Comparison of ENCODE assay signal across 25 mouse cellular contexts in the genomic region with DNA sequence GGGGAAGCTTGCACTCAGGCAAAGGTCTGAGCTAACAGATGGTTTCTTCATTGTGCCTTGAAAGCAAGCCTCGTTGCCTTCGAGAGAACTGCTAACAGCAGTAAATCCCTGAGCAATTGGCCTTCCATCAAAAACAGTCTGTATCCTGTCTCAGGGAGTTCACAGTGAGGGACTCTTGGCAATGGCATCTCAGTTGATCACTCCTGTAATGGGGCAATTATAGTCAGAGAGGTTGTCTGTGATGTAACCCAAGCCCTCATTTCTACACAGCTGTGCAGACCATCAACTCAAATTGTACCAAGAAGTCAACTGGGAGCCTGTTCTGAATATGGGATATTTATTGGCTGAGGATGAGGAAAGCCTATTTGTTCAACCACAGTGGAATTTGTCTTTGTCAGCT.
DNase-seq lines count a peak whose midpoint lies in the region; ATAC-seq lines count a peak whose summit lies in the region.
"Had no signal": no experiment of that assay in that cellular context is flagged by ENCODE, and none has a peak within 500 bp of the region (broad histone marks: within the 10 kb centered on the region; RNA-seq: fewer than 3 reads in every experiment).

No protein-coding gene starts in this region.

- 46% methylated on average over 2 of the region's 2 CpGs for WGBS in embryonic facial prominence, embryonic 11.5 days
- WGBS in embryonic facial prominence, embryonic 10.5 days: 58% methylated on average over 2 of the region's 2 CpGs
- whole genome bisulfite sequencing in neural tube, embryonic 12.5 days: 25% methylated on average over 2 of the region's 2 CpGs
- 15% methylated on average over 2 of the region's 2 CpGs for WGBS in neural tube, embryonic 15.5 days

- H3K9me3 ChIP-seq in embryonic facial prominence, embryonic 11.5 days (replicated peaks; ENCODE audit: control insufficient read depth, low read length): no peaks in the 10 kb centered on the region
- no peaks in the 10 kb centered on the region for H3K9me3 ChIP-seq in embryonic facial prominence, embryonic 10.5 days
- H3K9me3 ChIP-seq in neural tube, embryonic 12.5 days: no peaks in the 10 kb centered on the region
- H3K9me3 ChIP-seq in neural tube, embryonic 15.5 days (replicated peaks): no peaks in the 10 kb centered on the region
- H3K9me3 ChIP-seq: embryonic facial prominence, embryonic 13.5 days; heart, embryonic 12.5 days; hindbrain, embryonic 13.5 days; intestine, embryonic 15.5 days; liver, embryonic 12.5 days; lung, embryonic 15.5 days; stomach, embryonic 15.5 days had no signal

- no peak overlapping the region for H3K9ac ChIP-seq in embryonic facial prominence, embryonic 11.5 days (replicated peaks; ENCODE audit: low read length)
- H3K9ac ChIP-seq in neural tube, embryonic 12.5 days: no peak overlapping the region
- no peak overlapping the region for H3K9ac ChIP-seq in neural tube, embryonic 15.5 days (replicated peaks)
- H3K9ac ChIP-seq: embryonic facial prominence, embryonic 13.5 days; forebrain, postnatal 0 days; heart, embryonic 12.5 days; hindbrain, embryonic 13.5 days; intestine, embryonic 15.5 days; liver, embryonic 12.5 days; lung, embryonic 15.5 days; stomach, embryonic 15.5 days had no signal

- DNase-seq in embryonic facial prominence, embryonic 11.5 days (ENCODE audit: low spot score): peak; percentile 4
- DNase-seq in embryonic facial prominence, embryonic 10.5 days (ENCODE audit: low spot score): no peak
- peak; percentile 1 for DNase-seq in embryo, embryonic 9.5 days (ENCODE audit: extremely low spot score)
- DNase-seq: adrenal gland, postnatal 36 days; cerebellum, adult 2 months; forebrain, postnatal 0 days; heart, adult 11 months; heart, postnatal 14 days; kidney, postnatal 36 days; midbrain, embryonic 14.5 days; thymus, adult 18-20 months; thymus, postnatal 4 days had no signal

- H3K36me3 ChIP-seq in embryonic facial prominence, embryonic 11.5 days (replicated peaks; ENCODE audit: control insufficient read depth, insufficient read depth, low read depth, low read length): no peaks in the 10 kb centered on the region
- H3K36me3 ChIP-seq in embryonic facial prominence, embryonic 10.5 days (replicated peaks): no peaks in the 10 kb centered on the region
- no peaks in the 10 kb centered on the region for H3K36me3 ChIP-seq in neural tube, embryonic 12.5 days
- no peaks in the 10 kb centered on the region for H3K36me3 ChIP-seq in neural tube, embryonic 15.5 days
- H3K36me3 ChIP-seq: embryonic facial prominence, embryonic 13.5 days; heart, embryonic 12.5 days; hindbrain, embryonic 13.5 days; intestine, embryonic 15.5 days; liver, embryonic 12.5 days; lung, embryonic 15.5 days; stomach, embryonic 15.5 days had no signal

- H3K27me3 ChIP-seq in embryonic facial prominence, embryonic 11.5 days (ENCODE audit: control insufficient read depth, insufficient read depth, low read length): no peaks in the 10 kb centered on the region
- no peaks in the 10 kb centered on the region for H3K27me3 ChIP-seq in embryonic facial prominence, embryonic 10.5 days (replicated peaks; ENCODE audit: low read depth, poor library complexity, severe bottlenecking)
- H3K27me3 ChIP-seq in neural tube, embryonic 12.5 days (replicated peaks): no peaks in the 10 kb centered on the region
- no peaks in the 10 kb centered on the region for H3K27me3 ChIP-seq in neural tube, embryonic 15.5 days (replicated peaks)
- H3K27me3 ChIP-seq: CH12.LX; embryonic facial prominence, embryonic 13.5 days; heart, embryonic 12.5 days; hindbrain, embryonic 13.5 days; intestine, embryonic 15.5 days; liver, embryonic 12.5 days; lung, embryonic 15.5 days; stomach, embryonic 15.5 days had no signal

- H3K27ac ChIP-seq in embryonic facial prominence, embryonic 11.5 days (replicated peaks; ENCODE audit: low read depth, low read length): no peak overlapping the region
- H3K27ac ChIP-seq in embryonic facial prominence, embryonic 10.5 days (replicated peaks): no peak overlapping the region
- H3K27ac ChIP-seq in neural tube, embryonic 12.5 days: no peak overlapping the region
- no peak overlapping the region for H3K27ac ChIP-seq in neural tube, embryonic 15.5 days (replicated peaks)
- H3K27ac ChIP-seq: embryonic facial prominence, embryonic 13.5 days; gastrocnemius, adult 2 months; hindbrain, embryonic 13.5 days; intestine, embryonic 15.5 days; liver, embryonic 12.5 days; lung, embryonic 15.5 days; stomach, embryonic 15.5 days had no signal

- H3K4me2 ChIP-seq in embryonic facial prominence, embryonic 11.5 days (ENCODE audit: low read depth, low read length): no peak overlapping the region
- no peak overlapping the region for H3K4me2 ChIP-seq in neural tube, embryonic 12.5 days (replicated peaks)
- no peak overlapping the region for H3K4me2 ChIP-seq in neural tube, embryonic 15.5 days
- H3K4me2 ChIP-seq: embryonic facial prominence, embryonic 13.5 days; heart, embryonic 12.5 days; hindbrain, embryonic 13.5 days; intestine, embryonic 15.5 days; liver, embryonic 12.5 days; lung, embryonic 15.5 days; stomach, embryonic 15.5 days had no signal

- H3K4me3 ChIP-seq in embryonic facial prominence, embryonic 11.5 days (ENCODE audit: low read depth, low read length): no peak overlapping the region
- no peak overlapping the region for H3K4me3 ChIP-seq in embryonic facial prominence, embryonic 10.5 days
- no peak overlapping the region for H3K4me3 ChIP-seq in neural tube, embryonic 12.5 days
- H3K4me3 ChIP-seq in neural tube, embryonic 15.5 days (replicated peaks): no peak overlapping the region
- H3K4me3 ChIP-seq: embryonic facial prominence, embryonic 13.5 days; gastrocnemius, adult 2 months; heart, embryonic 12.5 days; hindbrain, embryonic 13.5 days; intestine, embryonic 15.5 days; liver, embryonic 12.5 days; lung, embryonic 15.5 days; stomach, embryonic 15.5 days had no signal

- no peak for ATAC-seq in embryonic facial prominence, embryonic 11.5 days (replicated peaks; ENCODE audit: insufficient number of reproducible peaks, low FRiP score, low TSS enrichment, low read depth)
- ATAC-seq in neural tube, embryonic 12.5 days (ENCODE audit: low FRiP score, low read depth): peak; percentile 53; the same call in 1 of the 2 replicates
- no peak for ATAC-seq in neural tube, embryonic 15.5 days (ENCODE audit: low FRiP score)
- ATAC-seq in activated CD4-positive, CD25-positive, alpha-beta regulatory T cell, adult 4 months: no peak
- no peak for ATAC-seq in inflammation-experienced regulatory T-cells, adult 6 months
- ATAC-seq: forebrain, postnatal 0 days; intestine, embryonic 15.5 days; liver, embryonic 12.5 days had no signal

- H3K4me1 ChIP-seq in embryonic facial prominence, embryonic 11.5 days (ENCODE audit: control insufficient read depth, insufficient read depth, low read length): no peaks in the 10 kb centered on the region
- H3K4me1 ChIP-seq in embryonic facial prominence, embryonic 10.5 days: no peaks in the 10 kb centered on the region
- no peaks in the 10 kb centered on the region for H3K4me1 ChIP-seq in neural tube, embryonic 12.5 days
- no peaks in the 10 kb centered on the region for H3K4me1 ChIP-seq in neural tube, embryonic 15.5 days
- H3K4me1 ChIP-seq: embryonic facial prominence, embryonic 13.5 days; heart, embryonic 12.5 days; hindbrain, embryonic 13.5 days; intestine, embryonic 15.5 days; liver, embryonic 12.5 days; lung, embryonic 15.5 days; stomach, embryonic 15.5 days had no signal
